Mouse (Mus musculus) liver, embryonic 15.5 days (tissue): Measurements from ENCODE around the gene Kcnj5. TPM values are rescaled to one million over a fixed set of nuclear protein-coding genes. Genes with fewer than 3 reads are reported as not detected.

Experiments
- ATAC-seq: fragments of 200-750 bp; cut with Nextera tagmentation; 2 replicates; pipeline ENCODE4 v1.8.0; 2017; ENCODE audit warnings: moderate number of reproducible peaks, mild to moderate bottlenecking, moderate library complexity; ENCODE audit not compliant: insufficient read depth
- H3K27ac ChIP-seq: fragments of 300-500 bp; sonication (generic); replicated peaks from 2 replicates; pipeline ENCODE4 v1.5.1; 2015; ENCODE audit warnings: mild to moderate bottlenecking, inconsistent platforms
- H3K27me3 ChIP-seq: fragments of 300-500 bp; sonication (generic); 2 replicates; pipeline ENCODE4 v1.6.1; 2015; ENCODE audit warnings: mild to moderate bottlenecking, inconsistent platforms
- H3K36me3 ChIP-seq: fragments of 300-500 bp; sonication (generic); replicated peaks from 2 replicates; pipeline ENCODE4 v1.6.1; 2015; ENCODE audit warnings: moderate library complexity, mild to moderate bottlenecking, inconsistent platforms
- H3K4me1 ChIP-seq: fragments of 300-500 bp; sonication (generic); replicated peaks from 2 replicates; pipeline ENCODE4 v1.6.1; 2015; ENCODE audit warnings: inconsistent platforms
- H3K4me2 ChIP-seq: fragments of 300-500 bp; sonication (generic); 2 replicates; pipeline ENCODE4 v1.6.1; 2015; ENCODE audit warnings: moderate library complexity, mild to moderate bottlenecking, inconsistent platforms
- H3K4me3 ChIP-seq: fragments of 300-500 bp; sonication (generic); replicated peaks from 2 replicates; pipeline ENCODE4 v1.5.1; 2015; ENCODE audit warnings: mild to moderate bottlenecking, inconsistent platforms
- H3K9ac ChIP-seq: fragments of 300-500 bp; sonication (generic); 2 replicates; pipeline ENCODE4 v1.6.1; 2015; ENCODE audit warnings: moderate library complexity, mild to moderate bottlenecking, inconsistent platforms
- H3K9me3 ChIP-seq: fragments of 300-500 bp; sonication (generic); replicated peaks from 2 replicates; pipeline ENCODE4 v1.6.1; 2016; ENCODE audit warnings: inconsistent platforms
- WGBS: fragments of 180-500 bp; shearing (Covaris S2); methylation state at CpG from one replicate; pipeline ENCODE4 v1.1.7; 2015; ENCODE audit warnings: mixed read lengths; ENCODE audit not compliant: insufficient replicate concordance; 5-methylcytosine and 5-hydroxymethylcytosine counted together
- polyA plus RNA-seq: library from polyadenylated mRNA; unstranded; fragments of >200 nt; fragmentation: Nextera tagmentation; extraction: Ambion mirVana; gene quantifications from 2 replicates; pipeline ENCODE4 v1.2.1, GENCODE M21; 2015

Gene Kcnj5
- polyA plus RNA-seq, 1 experiment from 2014 or later = 1.2 TPM

DNA sequence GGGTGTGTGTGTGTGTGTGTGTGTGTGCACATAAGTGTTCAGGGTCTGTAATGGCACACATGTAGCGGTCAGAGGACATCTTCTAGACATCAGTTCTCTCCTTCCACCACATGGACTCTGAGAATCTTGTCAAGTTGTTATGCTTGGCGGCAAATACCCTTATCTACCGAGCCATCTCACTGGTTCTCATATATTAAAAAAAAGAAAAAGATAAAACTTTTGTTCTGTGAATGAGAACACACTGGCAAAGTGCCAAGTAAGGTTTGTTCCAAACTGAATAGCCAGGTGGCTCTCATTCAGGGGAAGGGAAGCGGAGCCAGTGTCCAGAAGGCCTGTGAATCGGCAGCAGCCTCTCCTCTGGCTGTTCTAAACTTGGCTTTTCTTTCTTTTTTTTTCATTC is 66.1 kb downstream of the Kcnj5 start:
- Histone ChIP-seq H3K4me2 (no peak overlapping the region), H3K4me1 (peaks cover 18% of the 10 kb centered on the region), H3K27me3 (no peaks in the 10 kb centered on the region), H3K4me3 (no peak overlapping the region), H3K27ac (no peak overlapping the region), H3K9ac (no peak overlapping the region), H3K36me3 (no peaks in the 10 kb centered on the region), H3K9me3 (no peaks in the 10 kb centered on the region)
- no peak for ATAC-seq
- WGBS = 61% methylated on average over 5 of the region's 5 CpGs

DNA sequence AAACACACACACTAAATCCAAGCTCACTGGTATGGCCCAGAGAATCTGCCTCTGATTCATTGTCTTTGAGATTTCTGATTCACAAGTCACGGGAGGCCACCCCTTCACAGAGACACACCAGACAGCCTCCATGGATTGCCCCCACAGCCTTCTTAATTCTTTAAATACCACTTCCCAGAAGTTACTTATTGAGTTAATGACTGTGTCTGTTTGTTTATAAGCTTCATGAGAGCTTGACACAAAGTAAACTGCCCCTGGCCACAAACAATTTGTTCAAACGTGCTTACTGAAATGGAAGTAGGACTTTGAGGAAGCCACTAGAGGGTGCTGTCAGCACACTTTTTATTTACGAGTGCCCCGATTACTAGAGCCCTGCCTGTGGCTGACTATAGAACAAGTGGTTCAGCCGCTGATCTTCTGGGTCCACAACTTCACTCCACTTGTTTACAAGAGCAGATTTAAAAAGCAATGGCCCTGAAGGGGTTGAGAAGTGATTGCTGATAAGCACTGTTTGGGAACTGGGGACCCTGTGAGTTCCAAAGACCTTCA is 72.2 kb downstream of the Kcnj5 start:
- H3K4me2 ChIP-seq = no peak overlapping the region
- H3K9me3 ChIP-seq = no peaks in the 10 kb centered on the region
- WGBS = 16% methylated on average over 5 of the region's 5 CpGs
- no peak overlapping the region for H3K4me3 ChIP-seq
- H3K27me3 ChIP-seq = no peaks in the 10 kb centered on the region
- H3K9ac ChIP-seq = no peak overlapping the region
- no peaks in the 10 kb centered on the region for H3K36me3 ChIP-seq
- H3K27ac ChIP-seq = no peak overlapping the region
- no peaks in the 10 kb centered on the region for H3K4me1 ChIP-seq
- ATAC-seq = no peak

Other genes with a start within 250 kb of the Kcnj5 start
- 0.40 and 0.51 TPM in 2 replicates for gene Arhgap32, start 228.2 kb downstream of the Kcnj5 start, polyA plus RNA-seq
- gene Kcnj1, start 28.1 kb upstream of the Kcnj5 start, polyA plus RNA-seq = not detected in 2 replicates
- gene Fli1, start 198.5 kb upstream of the Kcnj5 start, polyA plus RNA-seq = 8.1 and 9.1 TPM in 2 replicates